Mouse (Mus musculus) ES-E14 (cell line): Measurements from ENCODE around the gene Rundc1. TPM values are rescaled to one million over a fixed set of nuclear protein-coding genes. Genes with fewer than 3 reads are reported as not detected.
"Not testable (repeated sequence)": the region's sequence is repeated elsewhere in the genome, so short reads cannot be mapped to it uniquely, and the experiment has no call there.

Experiments used
- DNase-seq: peaks from one replicate; pipeline ENCODE4 v3.0.0-alpha.2; 2013; ENCODE audit warnings: low read depth, low spot score
- H3K27ac ChIP-seq: 2 replicates; pipeline ENCODE4 v1.5.1; 2012; ENCODE audit warnings: low read depth, mild to moderate bottlenecking, low read length, moderate library complexity, mixed read lengths; ENCODE audit not compliant: poor library complexity, insufficient read depth, severe bottlenecking
- H3K36me3 ChIP-seq: 2 replicates; pipeline ENCODE4 v1.6.1; 2012; ENCODE audit warnings: mild to moderate bottlenecking, low read length, moderate library complexity, mixed read lengths; ENCODE audit not compliant: control insufficient read depth, poor library complexity, insufficient read depth, severe bottlenecking
- H3K4me1 ChIP-seq, 2 experiments: fragments of 150-350 bp in 1 of 2; sonication (generic) in 1 of 2; 2 replicates each; pipeline ENCODE4 v1.6.1; 2012; ENCODE audit warnings: low read length in 2 of 2, mild to moderate bottlenecking in 1 of 2, mixed read lengths in 1 of 2; ENCODE audit not compliant: control insufficient read depth in 2 of 2, insufficient read depth in 2 of 2, poor library complexity in 1 of 2
- H3K4me3 ChIP-seq, 2 experiments: fragments of 150-350 bp in 1 of 2; sonication (generic) in 1 of 2; 2 replicates each; pipeline ENCODE4 v1.5.1; 2012; ENCODE audit warnings: low read length in 2 of 2, low read depth in 1 of 2, mild to moderate bottlenecking in 1 of 2, mixed read lengths in 1 of 2; ENCODE audit not compliant: insufficient read depth in 1 of 2, poor library complexity in 1 of 2, severe bottlenecking in 1 of 2
- H3K9ac ChIP-seq: 2 replicates; pipeline ENCODE4 v1.6.1; 2012; ENCODE audit warnings: low read depth, mild to moderate bottlenecking, low read length, mixed read lengths; ENCODE audit not compliant: poor library complexity, insufficient read depth, severe bottlenecking
- H3K9me3 ChIP-seq: fragments of 150-350 bp; sonication (generic); 2 replicates; pipeline ENCODE4 v1.6.1; 2012; ENCODE audit warnings: low read depth, mild to moderate bottlenecking, low read length; ENCODE audit not compliant: control insufficient read depth, insufficient read depth
- CHD2 ChIP-seq: IDR thresholded peaks from 2 replicates; pipeline ENCODE4 v1.6.1; 2014; ENCODE audit warnings: mild to moderate bottlenecking, low read depth, low read length, inconsistent platforms
- HCFC1 ChIP-seq: IDR thresholded peaks from 2 replicates; pipeline ENCODE4 v1.6.1; 2012; ENCODE audit warnings: low read length, inconsistent platforms, borderline replicate concordance; ENCODE audit not compliant: insufficient read depth
- MAFK ChIP-seq: IDR thresholded peaks from 2 replicates; pipeline ENCODE4 v1.6.1; 2014; ENCODE audit warnings: mild to moderate bottlenecking, low read depth, low read length, inconsistent platforms; ENCODE audit not compliant: insufficient read depth
- ZC3H11A ChIP-seq: IDR thresholded peaks from 2 replicates; pipeline ENCODE4 v1.6.1; 2012; ENCODE audit warnings: low read depth, mild to moderate bottlenecking, inconsistent platforms, low read length, borderline replicate concordance
- ZNF384 ChIP-seq: IDR thresholded peaks from 2 replicates; pipeline ENCODE4 v1.6.1; 2012; ENCODE audit warnings: low read depth, low read length, inconsistent platforms
- in situ Hi-C, 2 experiments: fragments of 600-800 bp; cut with MboI; formaldehyde crosslinking; loops; one replicate each; pipeline ENCODE4 v1.15.1; 2025; ENCODE audit warnings: low sequenced_read_pairs in 2 of 2, inconsistent platforms in 1 of 2; ENCODE audit not compliant: unreplicated experiment in 2 of 2
- total RNA-seq: library from RNA; depleted of rRNA; stranded (reverse); fragments of 300-350 nt; gene quantifications from 2 replicates; pipeline ENCODE4 v1.2.3, GENCODE M21; 2012

Rundc1 gene
- total RNA-seq, 1 experiment = 6.9 TPM

DNA sequence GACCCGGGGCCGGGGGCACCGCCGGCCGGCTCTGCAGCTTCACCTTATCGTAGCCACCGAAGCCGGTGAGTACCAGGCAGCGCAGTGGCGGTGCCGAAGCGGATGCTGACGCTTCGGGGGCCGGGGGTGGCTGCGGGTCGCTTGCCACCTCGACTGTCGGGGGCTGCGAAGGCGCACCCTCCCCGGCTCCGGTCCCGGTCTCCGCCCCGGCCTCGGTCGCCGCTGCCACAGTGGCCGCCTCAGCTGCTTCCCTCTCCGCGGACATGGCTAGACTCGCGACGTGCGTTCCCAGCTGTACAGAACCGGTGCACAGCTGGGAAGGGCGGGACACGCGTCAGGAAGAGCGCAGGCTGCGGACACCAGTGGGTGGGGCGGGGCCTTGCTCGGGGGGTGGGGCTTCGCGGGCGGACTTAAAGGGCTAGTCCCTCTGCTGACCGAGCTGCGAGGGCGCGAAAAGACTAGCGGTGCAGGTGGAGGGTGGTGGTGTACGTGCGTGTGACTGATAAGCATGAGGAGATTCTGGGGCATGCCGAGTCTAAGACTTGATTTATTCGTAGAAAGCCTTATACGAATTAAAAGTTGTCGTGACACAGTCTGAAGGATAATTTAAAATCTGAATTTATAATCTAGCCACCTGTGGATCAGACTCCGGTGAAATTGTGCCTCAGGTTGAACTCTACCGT is 41.1 kb downstream of the Rundc1 start, which contains the start of gene Vat1:
Gene Vat1, minus strand, starts transcription at position 362 of the 683 bp plus-strand sequence.
- no peak for DNase-seq
- TF ChIP-seq ZNF384 (no peak), ZC3H11A (no peak), CHD2 (no peak), HCFC1 (no peak), MAFK (no peak)
- no peaks in the 10 kb centered on the region for H3K9me3 ChIP-seq
- in situ Hi-C loops = no loop called here
- peaks cover 11 to 29% of the 10 kb centered on the region in 2 experiments for H3K4me1 ChIP-seq
- peak within 1 kb of the TSS; percentile 74 for H3K9ac ChIP-seq
- peaks cover 14% of the 10 kb centered on the region for H3K36me3 ChIP-seq
- peak within 1 kb of the TSS; percentile 77 to 79 for H3K4me3 ChIP-seq
- H3K27ac ChIP-seq = peak within 1 kb of the TSS; percentile 82

GRCm38 (mm10) chr11:101466552-101466950 is 41.7 kb downstream of the Rundc1 start:
- DNase-seq, H3K9me3 ChIP-seq, H3K36me3 ChIP-seq, H3K9ac ChIP-seq, in situ Hi-C loops, H3K27ac ChIP-seq: not testable (repeated sequence)
- peaks cover 11 to 29% of the 10 kb centered on the region in 2 experiments for H3K4me1 ChIP-seq
- H3K4me3 ChIP-seq = peak overlapping the region; percentile 77 to 79

- in situ Hi-C loops = no loop called here
- no peak for TF ChIP-seq CHD2
- TF ChIP-seq HCFC1 = 0 out of 2 replicates have a peak, but pooled peaks have one; percentile 15
- Histone ChIP-seq H3K4me3 (peak overlapping the region; percentile 79 to 90), H3K27ac (no peak overlapping the region), H3K9ac (peak overlapping the region; percentile 70), H3K4me1 (peaks cover 11 to 27% of the 10 kb centered on the region in 2 experiments), H3K36me3 (no peaks in the 10 kb centered on the region), H3K9me3 (no peaks in the 10 kb centered on the region)
- DNase-seq = no peak
Measured at GRCm38 (mm10) chr11:101467477-101468262, 42.8 kb downstream of the Rundc1 start.

- in situ Hi-C loops = no loop called here
- Histone ChIP-seq H3K4me1 (peaks cover 10 to 22% of the 10 kb centered on the region in 2 experiments), H3K4me3 (peak overlapping the region; percentile 79 to 90), H3K9ac (peak overlapping the region; percentile 59), H3K36me3 (no peaks in the 10 kb centered on the region), H3K9me3 (no peaks in the 10 kb centered on the region), H3K27ac (no peak overlapping the region)
- DNase-seq = no peak
- TF ChIP-seq HCFC1 (no peak), CHD2 (no peak), ZC3H11A (no peak), MAFK (no peak), ZNF384 (no peak)
Measured at GRCm38 (mm10) chr11:101468263-101468688, 43.4 kb downstream of the Rundc1 start.
